Mouse (Mus musculus): ENCODE data around the gene Hsd17b2. TPM values are rescaled to one million over a fixed set of nuclear protein-coding genes. Genes with fewer than 3 reads are reported as not detected.

Gene Hsd17b2
- polyA plus RNA-seq, 1 experiment from 2014 or later, result not detected

Other genes starting within 250 kb of the Hsd17b2 start
- gene Plcg2, start 203.6 kb upstream of the Hsd17b2 start, polyA plus RNA-seq (2014; fragmentation: Nextera tagmentation; extraction: Ambion mirVana), result 0.62 and 1.2 TPM in 2 replicates
- gene Sdr42e1, start 28.2 kb upstream of the Hsd17b2 start, polyA plus RNA-seq (2014; fragmentation: Nextera tagmentation; extraction: Ambion mirVana), result 1.4 and 1.8 TPM in 2 replicates
- gene Mphosph6, start 100.0 kb downstream of the Hsd17b2 start, polyA plus RNA-seq (2014; fragmentation: Nextera tagmentation; extraction: Ambion mirVana), result 32.7 and 33.3 TPM in 2 replicates

Measured in midbrain, embryonic 14.5 days (tissue).